Mouse (Mus musculus): ENCODE results near the gene Tprgl. TPM values are rescaled to one million over a fixed set of nuclear protein-coding genes. Genes with fewer than 3 reads are reported as not detected.

Tprgl gene
- polyA plus RNA-seq, 1 experiment: not detected

DNA sequence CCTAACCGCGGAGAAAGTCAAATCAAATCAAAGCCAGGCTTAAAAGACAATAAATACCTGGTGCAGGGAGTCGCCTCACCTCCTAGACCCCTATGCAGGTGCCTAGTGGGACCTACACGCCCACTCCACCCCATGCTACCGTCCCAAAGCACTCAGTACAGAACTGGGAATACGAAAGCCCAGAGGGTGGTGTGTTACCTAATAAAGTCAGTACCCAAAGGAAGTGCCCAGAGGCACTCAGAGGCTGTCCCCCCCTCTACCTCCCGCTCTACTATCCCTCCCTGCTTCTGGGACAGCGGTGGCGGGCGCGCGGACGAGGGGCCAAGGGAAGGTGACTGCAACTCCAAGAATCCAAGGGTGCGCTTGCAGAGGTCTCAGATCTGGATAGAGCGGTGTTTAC lies 9.6 kb upstream of the Tprgl start:
- H3K4me1 ChIP-seq (ENCODE audit: control insufficient read depth, insufficient read depth, low read length): peaks cover 18% of the 10 kb centered on the region
- TF ChIP-seq CTCF (IDR thresholded peaks at IDR 0.05; ENCODE audit: insufficient read depth, low read depth, low read length) (no peak), POLR2A (IDR thresholded peaks at IDR 0.05; ENCODE audit: insufficient read depth, low read depth, low read length) (no peak)
- no peak overlapping the region for H3K27ac ChIP-seq (ENCODE audit: insufficient read depth, low read depth, low read length)
- WGBS: 4% methylated on average over 15 of the region's 15 CpGs
- H3K4me3 ChIP-seq (ENCODE audit: insufficient read depth, low read depth, low read length): no peak overlapping the region; the same call in 1 of the 2 replicates

GRCm38 (mm10) chr4:154167053-154167452 lies 6.6 kb upstream of the Tprgl start:
- no peak for TF ChIP-seq CTCF (IDR thresholded peaks at IDR 0.05; ENCODE audit: insufficient read depth, low read depth, low read length)
- TF ChIP-seq POLR2A (IDR thresholded peaks at IDR 0.05; ENCODE audit: insufficient read depth, low read depth, low read length): no peak
- Histone ChIP-seq H3K27ac (ENCODE audit: insufficient read depth, low read depth, low read length) (no peak overlapping the region), H3K4me3 (ENCODE audit: insufficient read depth, low read depth, low read length) (no peak overlapping the region), H3K4me1 (ENCODE audit: control insufficient read depth, insufficient read depth, low read length) (peaks cover 16% of the 10 kb centered on the region)
- 29% methylated on average over 5 of the region's 5 CpGs for WGBS

GRCm38 (mm10) chr4:154163296-154163695 lies 2.8 kb upstream of the Tprgl start:
- 13% methylated on average over 7 of the region's 7 CpGs for WGBS
- peak; percentile 59 for TF ChIP-seq CTCF (IDR thresholded peaks at IDR 0.05; ENCODE audit: insufficient read depth, low read depth, low read length)
- no peak for TF ChIP-seq POLR2A (IDR thresholded peaks at IDR 0.05; ENCODE audit: insufficient read depth, low read depth, low read length)

GRCm38 (mm10) chr4:154159961-154160537 lies 417 bp downstream of the Tprgl start:
- WGBS: 2% methylated on average over 47 of the region's 47 CpGs
- no peak for TF ChIP-seq CTCF (IDR thresholded peaks at IDR 0.05; ENCODE audit: insufficient read depth, low read depth, low read length)
- TF ChIP-seq POLR2A (IDR thresholded peaks at IDR 0.05; ENCODE audit: insufficient read depth, low read depth, low read length): no peak
- H3K4me1 ChIP-seq (ENCODE audit: control insufficient read depth, insufficient read depth, low read length): peaks cover 13% of the 10 kb centered on the region
- H3K27ac ChIP-seq (ENCODE audit: insufficient read depth, low read depth, low read length): peak overlapping the region; percentile 61; the same call in 1 of the 2 replicates
- peak overlapping the region; percentile 89 for H3K4me3 ChIP-seq (ENCODE audit: insufficient read depth, low read depth, low read length)

More at GRCm38 (mm10) chr4:154163296-154163695, 2.8 kb upstream of the Tprgl start:
- Histone ChIP-seq H3K4me1 (ENCODE audit: control insufficient read depth, insufficient read depth, low read length) (peaks cover 13% of the 10 kb centered on the region), H3K4me3 (ENCODE audit: insufficient read depth, low read depth, low read length) (no peak overlapping the region), H3K27ac (ENCODE audit: insufficient read depth, low read depth, low read length) (no peak overlapping the region)

DNA sequence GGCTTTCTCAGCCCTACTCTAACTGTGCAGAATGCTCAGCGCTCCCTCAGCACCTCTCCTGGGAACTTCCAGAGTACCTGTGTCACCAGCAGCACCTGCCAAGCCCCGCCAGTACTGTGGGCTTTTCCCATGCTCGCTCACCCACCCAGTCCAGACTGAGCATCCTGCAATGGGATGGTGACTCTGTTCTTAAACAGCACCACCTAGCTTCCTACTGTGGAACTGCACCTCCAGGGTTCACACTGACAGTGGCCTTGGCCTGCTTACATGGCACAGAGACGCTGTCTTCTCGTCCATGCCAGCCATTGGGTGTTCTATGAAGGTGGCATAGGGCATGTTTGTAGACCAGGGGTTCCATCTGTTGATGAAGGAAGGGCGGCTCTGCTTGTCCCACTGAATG lies 1.5 kb downstream of the Tprgl start:
- Histone ChIP-seq H3K27ac (ENCODE audit: insufficient read depth, low read depth, low read length) (no peak overlapping the region), H3K4me3 (ENCODE audit: insufficient read depth, low read depth, low read length) (peak overlapping the region; percentile 6; the same call in 1 of the 2 replicates)
- no peak for TF ChIP-seq POLR2A (IDR thresholded peaks at IDR 0.05; ENCODE audit: insufficient read depth, low read depth, low read length)
- peak; percentile 46 for TF ChIP-seq CTCF (IDR thresholded peaks at IDR 0.05; ENCODE audit: insufficient read depth, low read depth, low read length)

DNA sequence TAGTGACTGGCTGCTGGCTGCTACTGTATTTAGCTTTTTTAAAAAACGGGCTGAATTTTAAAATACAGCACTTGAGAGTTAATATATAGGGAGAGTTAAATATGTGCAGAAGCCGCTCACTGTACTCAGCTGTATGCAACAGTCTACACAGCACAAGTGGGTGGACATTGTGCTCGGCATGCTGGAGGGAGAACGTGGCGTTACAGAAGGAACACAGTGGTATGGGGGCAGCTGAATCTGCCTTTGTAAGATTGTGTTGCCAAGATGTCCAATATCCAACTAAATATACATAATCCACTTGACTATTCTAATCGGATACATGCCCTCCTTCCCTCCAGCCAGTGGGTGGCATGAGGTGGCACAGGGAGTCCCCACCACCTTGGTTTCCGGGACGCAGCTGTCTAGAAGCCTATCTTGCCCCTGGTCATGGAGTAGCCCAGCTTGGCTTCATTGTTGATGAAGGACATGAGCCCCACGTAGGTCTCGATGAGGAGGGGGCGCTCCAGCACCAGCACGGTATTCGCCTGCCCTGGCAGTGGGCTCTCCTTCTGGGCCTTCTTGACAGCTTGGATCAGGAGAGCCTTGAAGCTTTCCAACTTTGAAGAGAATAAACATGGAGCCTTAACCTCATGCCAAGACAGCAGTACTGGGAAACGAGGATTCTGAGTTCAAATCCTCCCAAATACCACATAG lies 2.4 kb downstream of the Tprgl start:
- 81% methylated on average over 14 of the region's 14 CpGs for WGBS
- peaks cover 13% of the 10 kb centered on the region for H3K4me1 ChIP-seq (ENCODE audit: control insufficient read depth, insufficient read depth, low read length)
- TF ChIP-seq POLR2A (IDR thresholded peaks at IDR 0.05; ENCODE audit: insufficient read depth, low read depth, low read length) (no peak), CTCF (IDR thresholded peaks at IDR 0.05; ENCODE audit: insufficient read depth, low read depth, low read length) (no peak)
- H3K4me3 ChIP-seq (ENCODE audit: insufficient read depth, low read depth, low read length): no peak overlapping the region
- no peak overlapping the region for H3K27ac ChIP-seq (ENCODE audit: insufficient read depth, low read depth, low read length)

More for the DNA sequence above, 1.5 kb downstream of the Tprgl start:
- 13% methylated on average over 6 of the region's 6 CpGs for WGBS
- H3K4me1 ChIP-seq (ENCODE audit: control insufficient read depth, insufficient read depth, low read length): peaks cover 13% of the 10 kb centered on the region

- H3K4me1 ChIP-seq (ENCODE audit: control insufficient read depth, insufficient read depth, low read length): peaks cover 8% of the 10 kb centered on the region
- no peak overlapping the region for H3K4me3 ChIP-seq (ENCODE audit: insufficient read depth, low read depth, low read length)
- H3K27ac ChIP-seq (ENCODE audit: insufficient read depth, low read depth, low read length): no peak overlapping the region
- TF ChIP-seq CTCF (IDR thresholded peaks at IDR 0.05; ENCODE audit: insufficient read depth, low read depth, low read length): no peak
- no peak for TF ChIP-seq POLR2A (IDR thresholded peaks at IDR 0.05; ENCODE audit: insufficient read depth, low read depth, low read length)
- WGBS: 85% methylated on average over 7 of the region's 7 CpGs
These were observed 4.4 kb downstream of the Tprgl start for GRCm38 (mm10) chr4:154156050-154156449.

DNA sequence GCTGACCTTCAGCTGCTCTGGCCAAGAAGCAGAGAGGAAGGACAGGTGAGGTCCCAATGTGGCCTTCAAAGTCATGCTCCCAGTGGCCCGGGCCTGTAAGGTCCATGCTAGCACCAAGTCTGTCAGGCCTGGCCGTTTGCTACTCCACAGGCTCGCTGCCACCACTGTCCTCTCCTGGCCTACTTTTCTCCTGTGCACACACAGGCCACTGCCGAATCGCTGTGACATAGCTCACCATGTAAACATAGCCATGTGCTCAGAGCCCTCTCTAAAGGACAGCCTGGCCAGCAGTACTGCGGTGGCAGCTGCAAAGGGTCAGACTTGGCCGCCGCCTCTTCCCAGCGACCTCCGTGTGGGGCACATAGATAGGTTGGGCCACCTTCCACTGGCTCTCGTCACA lies 6.4 kb downstream of the Tprgl start:
- H3K27ac ChIP-seq (ENCODE audit: insufficient read depth, low read depth, low read length): no peak overlapping the region
- H3K4me3 ChIP-seq (ENCODE audit: insufficient read depth, low read depth, low read length): no peak overlapping the region
- 72% methylated on average over 11 of the region's 11 CpGs for WGBS
- H3K4me1 ChIP-seq (ENCODE audit: control insufficient read depth, insufficient read depth, low read length): peaks cover 3% of the 10 kb centered on the region
- TF ChIP-seq POLR2A (IDR thresholded peaks at IDR 0.05; ENCODE audit: insufficient read depth, low read depth, low read length) (no peak), CTCF (IDR thresholded peaks at IDR 0.05; ENCODE audit: insufficient read depth, low read depth, low read length) (no peak)

GRCm38 (mm10) chr4:154146342-154146741 lies 14.1 kb downstream of the Tprgl start:
- WGBS: 78% methylated on average over 10 of the region's 10 CpGs
- H3K4me3 ChIP-seq (ENCODE audit: insufficient read depth, low read depth, low read length): no peak overlapping the region
- peaks cover 6% of the 10 kb centered on the region for H3K4me1 ChIP-seq (ENCODE audit: control insufficient read depth, insufficient read depth, low read length)
- TF ChIP-seq POLR2A (IDR thresholded peaks at IDR 0.05; ENCODE audit: insufficient read depth, low read depth, low read length): no peak
- no peak for TF ChIP-seq CTCF (IDR thresholded peaks at IDR 0.05; ENCODE audit: insufficient read depth, low read depth, low read length)
- H3K27ac ChIP-seq (ENCODE audit: insufficient read depth, low read depth, low read length): no peak overlapping the region

Measured in olfactory bulb, adult 2 months (tissue).